Mouse (Mus musculus) embryo, embryonic 10 days (tissue): Measurements from ENCODE around the gene Anxa9.
"Not testable (repeated sequence)": the region's sequence is repeated elsewhere in the genome, so short reads cannot be mapped to it uniquely, and the experiment has no call there.

Experiments
- DNase-seq: peaks from one replicate; pipeline ENCODE4 v3.0.0-alpha.2; 2015; ENCODE audit warnings: low spot score

Gene Anxa9

GRCm38 (mm10) chr3:95307100-95307499 lies at the start of gene Anxa9:
TSS of gene Anxa9 (minus strand) at chr3:95307176.
- DNase-seq = no peak

GRCm38 (mm10) chr3:95355911-95356544 lies 49.1 kb upstream of the Anxa9 start:
- DNase-seq = not testable (repeated sequence)

- DNase-seq = peak; percentile 44
These were observed 42.5 kb upstream of the Anxa9 start for GRCm38 (mm10) chr3:95349491-95349890.

GRCm38 (mm10) chr3:95348343-95348742 lies 41.4 kb upstream of the Anxa9 start:
- not testable (repeated sequence) for DNase-seq

- no peak for DNase-seq
These were observed 39.5 kb upstream of the Anxa9 start for GRCm38 (mm10) chr3:95346454-95346853.

GRCm38 (mm10) chr3:95343356-95344000 lies 36.5 kb upstream of the Anxa9 start:
- DNase-seq = not testable (repeated sequence)

- no peak for DNase-seq
These were observed 31.3 kb upstream of the Anxa9 start for GRCm38 (mm10) chr3:95338251-95338650.

- DNase-seq = no peak
These were observed 30.4 kb upstream of the Anxa9 start for GRCm38 (mm10) chr3:95337345-95337744.

GRCm38 (mm10) chr3:95331528-95331927 lies 24.6 kb upstream of the Anxa9 start:
- no peak for DNase-seq

GRCm38 (mm10) chr3:95328803-95329404 lies 21.9 kb upstream of the Anxa9 start:
- no peak for DNase-seq

- no peak for DNase-seq
These were observed 17.6 kb upstream of the Anxa9 start for GRCm38 (mm10) chr3:95324454-95325144.

- DNase-seq = no peak
These were observed 16.5 kb upstream of the Anxa9 start for GRCm38 (mm10) chr3:95323429-95323828.

- no peak for DNase-seq
These were observed 13.0 kb upstream of the Anxa9 start for GRCm38 (mm10) chr3:95319701-95320625.

GRCm38 (mm10) chr3:95319110-95319509 lies 12.1 kb upstream of the Anxa9 start:
- no peak for DNase-seq

- peak; percentile 46 for DNase-seq
These were observed 11.6 kb upstream of the Anxa9 start for GRCm38 (mm10) chr3:95318548-95318947.

GRCm38 (mm10) chr3:95317414-95318080 lies 10.6 kb upstream of the Anxa9 start:
- DNase-seq = peak; percentile 79

- DNase-seq = no peak
These were observed 9.0 kb upstream of the Anxa9 start for GRCm38 (mm10) chr3:95315844-95316550.

GRCm38 (mm10) chr3:95315094-95315843 lies 8.3 kb upstream of the Anxa9 start:
- peak; percentile 89 for DNase-seq

- no peak for DNase-seq
These were observed 7.6 kb upstream of the Anxa9 start, which contains the start of gene Cers2 for GRCm38 (mm10) chr3:95314486-95315093. TSS of gene Cers2 (plus strand) at chr3:95314791.
